Mouse (Mus musculus) heart, embryonic 14.5 days (tissue): ENCODE data around the gene Gm14862. TPM values are rescaled to one million over a fixed set of nuclear protein-coding genes. Genes with fewer than 3 reads are reported as not detected.
"Not testable (repeated sequence)": the region's sequence is repeated elsewhere in the genome, so short reads cannot be mapped to it uniquely, and the experiment has no call there.

Experiments used
- ATAC-seq: fragments of 200-750 bp; cut with Nextera tagmentation; 2 replicates; pipeline ENCODE4 v1.8.0; 2017; ENCODE audit warnings: low read depth, moderate TSS enrichment; ENCODE audit not compliant: insufficient number of reproducible peaks, insufficient read depth, low FRiP score
- H3K27ac ChIP-seq, 2 experiments: fragments of 200-500 bp in 1 of 2; fragments of 300-500 bp in 1 of 2; sonication (generic) in 1 of 2; replicated peaks in 1 of 2; 2 replicates each; pipeline ENCODE4 v1.5.1; 2012 to 2014; ENCODE audit warnings: low read depth in 2 of 2, low read length in 2 of 2, control low read depth in 1 of 2, mild to moderate bottlenecking in 1 of 2, mixed read lengths in 1 of 2; ENCODE audit not compliant: control insufficient read depth in 1 of 2, insufficient read depth in 1 of 2
- H3K27me3 ChIP-seq: fragments of 300-500 bp; sonication (generic); 2 replicates; pipeline ENCODE4 v1.6.1; 2014; ENCODE audit warnings: mild to moderate bottlenecking, low read length, control low read depth; ENCODE audit not compliant: control insufficient read depth, insufficient read depth
- H3K36me3 ChIP-seq: fragments of 300-500 bp; sonication (generic); 2 replicates; pipeline ENCODE4 v1.6.1; 2014; ENCODE audit warnings: mild to moderate bottlenecking, control low read depth, low read length, mixed read lengths; ENCODE audit not compliant: control insufficient read depth, insufficient read depth
- H3K4me1 ChIP-seq, 2 experiments: fragments of 200-500 bp in 1 of 2; fragments of 300-500 bp in 1 of 2; sonication (generic) in 1 of 2; 2 replicates each; pipeline ENCODE4 v1.6.1; 2012 to 2014; ENCODE audit warnings: low read length in 2 of 2, control low read depth in 1 of 2, mixed read lengths in 1 of 2; ENCODE audit not compliant: control insufficient read depth in 2 of 2, insufficient read depth in 2 of 2
- H3K4me2 ChIP-seq: fragments of 300-500 bp; sonication (generic); 2 replicates; pipeline ENCODE4 v1.6.1; 2014; ENCODE audit warnings: mild to moderate bottlenecking, low read length
- H3K4me3 ChIP-seq, 2 experiments: fragments of 200-500 bp in 1 of 2; fragments of 300-500 bp in 1 of 2; sonication (generic) in 1 of 2; 2 replicates each; pipeline ENCODE4 v1.5.1; 2012 to 2014; ENCODE audit warnings: low read length in 2 of 2, mild to moderate bottlenecking in 2 of 2, control low read depth in 1 of 2, low read depth in 1 of 2, moderate library complexity in 1 of 2; ENCODE audit not compliant: control insufficient read depth in 1 of 2, insufficient read depth in 1 of 2
- H3K9ac ChIP-seq: fragments of 300-500 bp; sonication (generic); 2 replicates; pipeline ENCODE4 v1.6.1; 2014; ENCODE audit warnings: mild to moderate bottlenecking, low read length
- H3K9me3 ChIP-seq: fragments of 300-500 bp; sonication (generic); 2 replicates; pipeline ENCODE4 v1.6.1; 2016; ENCODE audit warnings: low read length, control low read depth; ENCODE audit not compliant: control insufficient read depth
- WGBS: fragments of 180-500 bp; shearing (Covaris S2); extraction: QIAGEN DNeasy Blood & Tissue Kit; methylation state at CpG from one replicate; pipeline ENCODE4 v1.1.7; 2014; 5-methylcytosine and 5-hydroxymethylcytosine counted together
- polyA plus RNA-seq: library from polyadenylated mRNA; unstranded; fragments of >200 nt; fragmentation: Nextera tagmentation; extraction: Ambion mirVana; gene quantifications from 2 replicates; pipeline ENCODE4 v1.2.1, GENCODE M21; 2014

Gene Gm14862
- 0.27 TPM in 1 of 2 replicates, not detected in the other for polyA plus RNA-seq

GRCm38 (mm10) chrX:9256766-9257165 is at the start of gene Gm14862:
Gm14862 (minus strand) TSS chrX:9256899.
- ATAC-seq: no peak
- Histone ChIP-seq H3K4me2 (no peak within 1 kb of the TSS), H3K4me3 (no peak within 1 kb of the TSS), H3K4me1 (no peaks in the 10 kb centered on the region), H3K9ac (no peak within 1 kb of the TSS), H3K36me3 (no peaks in the 10 kb centered on the region), H3K9me3 (no peaks in the 10 kb centered on the region), H3K27ac (no peak within 1 kb of the TSS), H3K27me3 (no peaks in the 10 kb centered on the region)
- 73% methylated on average over 5 of the region's 5 CpGs for WGBS

GRCm38 (mm10) chrX:9303455-9303854 is 46.8 kb upstream of the Gm14862 start:
- Histone ChIP-seq H3K4me2 (no peak overlapping the region), H3K4me3 (no peak overlapping the region), H3K27me3 (no peaks in the 10 kb centered on the region), H3K27ac (no peak overlapping the region), H3K9ac (no peak overlapping the region), H3K4me1 (no peaks in the 10 kb centered on the region), H3K36me3 (no peaks in the 10 kb centered on the region), H3K9me3 (no peaks in the 10 kb centered on the region)
- WGBS: 73% methylated on average over 1 of the region's 1 CpGs
- no peak for ATAC-seq

GRCm38 (mm10) chrX:9302791-9303190 is 46.1 kb upstream of the Gm14862 start:
- no peak overlapping the region for H3K9ac ChIP-seq
- H3K9me3 ChIP-seq: no peaks in the 10 kb centered on the region
- H3K4me3 ChIP-seq: no peak overlapping the region
- H3K4me2 ChIP-seq: no peak overlapping the region
- no peaks in the 10 kb centered on the region for H3K4me1 ChIP-seq
- no peaks in the 10 kb centered on the region for H3K27me3 ChIP-seq
- no peaks in the 10 kb centered on the region for H3K36me3 ChIP-seq
- no peak for ATAC-seq
- no peak overlapping the region for H3K27ac ChIP-seq
- 77% methylated on average over 5 of the region's 5 CpGs for WGBS

- Histone ChIP-seq H3K27ac (no peak overlapping the region), H3K4me2 (no peak overlapping the region), H3K4me1 (no peaks in the 10 kb centered on the region), H3K9ac (no peak overlapping the region), H3K27me3 (no peaks in the 10 kb centered on the region), H3K9me3 (no peaks in the 10 kb centered on the region), H3K36me3 (no peaks in the 10 kb centered on the region), H3K4me3 (no peak overlapping the region)
- no peak for ATAC-seq
- 74% methylated on average over 5 of the region's 5 CpGs for WGBS
Observed at GRCm38 (mm10) chrX:9298413-9298864, 41.7 kb upstream of the Gm14862 start.

- WGBS: 84% methylated on average over 3 of the region's 4 CpGs
- not testable (repeated sequence) for ATAC-seq
Observed at GRCm38 (mm10) chrX:9293140-9293829, 36.6 kb upstream of the Gm14862 start.

GRCm38 (mm10) chrX:9283464-9283863 is 26.8 kb upstream of the Gm14862 start, which contains the start of gene H2al1m:
H2al1m (plus strand) TSS chrX:9283764.
- not testable (repeated sequence) for H3K27me3 ChIP-seq, H3K27ac ChIP-seq, H3K9ac ChIP-seq, H3K36me3 ChIP-seq, H3K4me3 ChIP-seq, ATAC-seq, H3K4me1 ChIP-seq, H3K9me3 ChIP-seq, H3K4me2 ChIP-seq
- no CpG with 5 or more reads among the region's 1 CpGs for WGBS

More at GRCm38 (mm10) chrX:9293140-9293829, 36.6 kb upstream of the Gm14862 start:
- not testable (repeated sequence) for H3K4me3 ChIP-seq, H3K27ac ChIP-seq, H3K9me3 ChIP-seq, H3K27me3 ChIP-seq, H3K9ac ChIP-seq, H3K36me3 ChIP-seq, H3K4me1 ChIP-seq, H3K4me2 ChIP-seq

- Histone ChIP-seq H3K9me3 (no peaks in the 10 kb centered on the region), H3K4me3 (no peak overlapping the region), H3K36me3 (no peaks in the 10 kb centered on the region), H3K9ac (no peak overlapping the region), H3K4me2 (no peak overlapping the region), H3K27ac (no peak overlapping the region), H3K4me1 (no peaks in the 10 kb centered on the region), H3K27me3 (no peaks in the 10 kb centered on the region)
- 75% methylated on average over 8 of the region's 8 CpGs for WGBS
- ATAC-seq: no peak
Observed at GRCm38 (mm10) chrX:9274321-9274720, 17.6 kb upstream of the Gm14862 start.
